Comparison of ENCODE assay signal across 8 mouse cellular contexts in the genomic region with DNA sequence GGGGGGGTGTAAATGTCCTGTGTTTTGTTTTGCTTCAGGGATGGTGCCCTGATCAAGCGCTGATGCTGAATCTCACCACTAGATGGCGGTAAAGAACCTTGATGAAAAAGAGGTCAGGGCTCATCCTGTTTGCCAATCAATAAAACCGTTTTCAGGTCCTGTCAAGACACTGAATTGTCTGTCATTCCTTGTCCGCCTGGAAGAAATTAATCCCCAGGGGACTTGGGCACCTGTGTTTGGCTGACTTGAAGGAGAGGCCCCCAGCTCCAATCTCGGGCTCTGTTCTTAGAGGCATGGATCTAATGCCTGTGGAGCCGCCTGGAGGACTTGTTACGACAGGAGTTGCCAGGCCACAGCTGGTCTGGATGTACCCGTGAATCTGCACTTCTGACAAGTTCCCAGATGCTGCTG. TPM values are rescaled to one million over a fixed set of nuclear protein-coding genes. Genes with fewer than 3 reads are reported as not detected.
DNase-seq lines count a peak whose midpoint lies in the region; ATAC-seq and TF ChIP-seq lines count a peak whose summit lies in the region.

No protein-coding gene starts in this region.

- no peak overlapping the region for H3K9ac ChIP-seq in heart, embryonic 14.5 days (ENCODE audit: low read length)
- no peak overlapping the region for H3K9ac ChIP-seq in liver, embryonic 12.5 days
- H3K9ac ChIP-seq in stomach, embryonic 15.5 days, result no peak overlapping the region

- peaks cover 2 to 7% of the 10 kb centered on the region in 2 experiments; a peak in 2 of 4 replicates for H3K4me1 ChIP-seq in heart, embryonic 14.5 days (ENCODE audit: control insufficient read depth in 2 of 2, insufficient read depth in 2 of 2, low read length in 2 of 2)
- peaks cover 15% of the 10 kb centered on the region for H3K4me1 ChIP-seq in liver, embryonic 12.5 days
- no peaks in the 10 kb centered on the region for H3K4me1 ChIP-seq in stomach, embryonic 15.5 days

- H3K4me2 ChIP-seq in heart, embryonic 14.5 days (ENCODE audit: low read length), result peak overlapping the region; percentile 69
- peak overlapping the region; percentile 47 for H3K4me2 ChIP-seq in liver, embryonic 12.5 days
- peak overlapping the region; percentile 56 for H3K4me2 ChIP-seq in stomach, embryonic 15.5 days

- WGBS in heart, embryonic 14.5 days, result 3% methylated on average over 8 of the region's 8 CpGs
- WGBS in liver, embryonic 12.5 days (ENCODE audit: insufficient replicate concordance), result 8% methylated on average over 8 of the region's 8 CpGs
- WGBS in stomach, embryonic 15.5 days, result 0% methylated on average over 8 of the region's 8 CpGs

- peak; percentile 47 for TF ChIP-seq CTCF in C2C12 (IDR thresholded peaks at IDR 0.05; ENCODE audit: control insufficient read depth, insufficient read depth, insufficient read length)

- no peaks in the 10 kb centered on the region for H3K9me3 ChIP-seq in heart, embryonic 14.5 days (ENCODE audit: control insufficient read depth, low read length)
- H3K9me3 ChIP-seq in liver, embryonic 12.5 days (replicated peaks), result no peaks in the 10 kb centered on the region
- no peaks in the 10 kb centered on the region for H3K9me3 ChIP-seq in stomach, embryonic 15.5 days

- ATAC-seq in erythroblast, adult 5-6 weeks (replicated peaks; ENCODE audit: low FRiP score, poor library complexity, severe bottlenecking), result 0 out of 2 replicates have a peak, but pooled peaks have one; percentile 66
- ATAC-seq in heart, embryonic 14.5 days (ENCODE audit: insufficient number of reproducible peaks, insufficient read depth, low FRiP score, low read depth), result no peak
- no peak for ATAC-seq in liver, embryonic 12.5 days
- ATAC-seq in stomach, embryonic 15.5 days (ENCODE audit: insufficient read depth, low FRiP score, low read depth), result no peak

- no peaks in the 10 kb centered on the region for H3K36me3 ChIP-seq in C2C12 (ENCODE audit: control insufficient read depth, insufficient read depth)
- no peaks in the 10 kb centered on the region for H3K36me3 ChIP-seq in heart, embryonic 14.5 days (ENCODE audit: control insufficient read depth, insufficient read depth, low read length)
- no peaks in the 10 kb centered on the region for H3K36me3 ChIP-seq in liver, embryonic 12.5 days
- H3K36me3 ChIP-seq in stomach, embryonic 15.5 days, result no peaks in the 10 kb centered on the region

- H3K4me3 ChIP-seq in C2C12 (ENCODE audit: insufficient read depth, poor library complexity, severe bottlenecking), result no peak overlapping the region
- peak overlapping the region; percentile 10 to 25; a peak in 2 of 4 replicates for H3K4me3 ChIP-seq in heart, embryonic 14.5 days (ENCODE audit: control insufficient read depth in 1 of 2, insufficient read depth in 1 of 2, low read depth in 1 of 2, low read length in 2 of 2)
- no peak overlapping the region for H3K4me3 ChIP-seq in liver, embryonic 12.5 days
- H3K4me3 ChIP-seq in stomach, embryonic 15.5 days (replicated peaks), result peak overlapping the region; percentile 23

- peak; percentile 87 for DNase-seq in brain, adult 2 months (ENCODE audit: low read depth, low spot score)
- peak; percentile 82 for DNase-seq in kidney, postnatal 10 days
- peak; percentile 75 for DNase-seq in natural killer cell, adult 2 months (ENCODE audit: low spot score in 2 of 2)

- no peaks in the 10 kb centered on the region for H3K27me3 ChIP-seq in C2C12 (ENCODE audit: control insufficient read depth, insufficient read depth, insufficient read length)
- no peaks in the 10 kb centered on the region for H3K27me3 ChIP-seq in heart, embryonic 14.5 days (ENCODE audit: control insufficient read depth, insufficient read depth, low read length)
- H3K27me3 ChIP-seq in liver, embryonic 12.5 days (replicated peaks), result no peaks in the 10 kb centered on the region
- no peaks in the 10 kb centered on the region for H3K27me3 ChIP-seq in stomach, embryonic 15.5 days (replicated peaks)

- H3K79me2 ChIP-seq in C2C12 (ENCODE audit: control insufficient read depth, insufficient read depth), result no peaks in the 10 kb centered on the region

- no peaks in the 10 kb centered on the region for H3K79me3 ChIP-seq in C2C12 (ENCODE audit: low read depth)

- H3K27ac ChIP-seq in heart, embryonic 14.5 days (replicated peaks in 1 of 2; ENCODE audit: control insufficient read depth in 1 of 2, insufficient read depth in 1 of 2, low read depth in 2 of 2, low read length in 2 of 2), result no peak overlapping the region
- H3K27ac ChIP-seq in liver, embryonic 12.5 days, result no peak overlapping the region
- H3K27ac ChIP-seq in stomach, embryonic 15.5 days, result no peak overlapping the region

- H3ac ChIP-seq in C2C12 (ENCODE audit: control insufficient read depth, insufficient read length, low read depth), result no peak overlapping the region

TF ChIP-seq in C2C12, 6 proteins besides CTCF, POLR2A, EP300 and RAD21:
- TF ChIP-seq MYOG (IDR thresholded peaks at IDR 0.05; ENCODE audit: control insufficient read depth, extremely low read depth, insufficient read length) (no peak), USF1 (IDR thresholded peaks at IDR 0.05; ENCODE audit: low read depth) (no peak), MYOD1 (IDR thresholded peaks at IDR 0.05; ENCODE audit: control insufficient read depth, insufficient read length, low read depth) (no peak), FOSL1 (IDR thresholded peaks at IDR 0.05; ENCODE audit: insufficient read depth, low read length, poor library complexity, severe bottlenecking) (no peak), MAX (IDR thresholded peaks at IDR 0.05) (no peak), CEBPB (IDR thresholded peaks at IDR 0.05; ENCODE audit: low read depth) (no peak)

RNA-seq across cellular contexts. Expression of a gene that starts 25.7 kb away (rescaled TPM):
- 0.06 TPM for polyA plus RNA-seq in C2C12 (2012; fragmentation: generic; extraction: Trizol)
- not detected in 2 replicates for total RNA-seq in erythroblast, adult 5-6 weeks (2015; ENCODE audit: low replicate concordance)
- total RNA-seq in erythroblast, adult 5-6 weeks (2017; ENCODE audit: low replicate concordance), result 0.68 TPM in 1 of 2 replicates, not detected in the other
- 2.1 and 2.2 TPM in 2 replicates for polyA plus RNA-seq in heart, embryonic 14.5 days (2014; fragmentation: Nextera tagmentation; extraction: Ambion mirVana)
- polyA plus RNA-seq in liver, embryonic 12.5 days (2016; fragmentation: Nextera tagmentation; extraction: Ambion mirVana), result 0.33 and 0.45 TPM in 2 replicates
- 2.1 and 3.1 TPM in 2 replicates for polyA plus RNA-seq in stomach, embryonic 15.5 days (2015; fragmentation: Nextera tagmentation; extraction: Ambion mirVana)

Comparison
In these comparisons a context has a peak if more than half of its experiments do, and no peak if none do; other contexts are left out.
1. H3K4me3 ChIP-seq: peak in heart, embryonic 14.5 days (2 of 2) and stomach, embryonic 15.5 days (single experiment); none in C2C12 (single experiment) and liver, embryonic 12.5 days (single experiment).
2. Peak in every context shown above with its lines, with median percentiles within 50 percentile points of each other: DNase-seq and H3K4me2 ChIP-seq.